12 mouse cellular contexts compared by ENCODE assay signal in genomic region chr17:7874776-7875531, GRCm38 (mm10). TPM values are rescaled to one million over a fixed set of nuclear protein-coding genes. Genes with fewer than 3 reads are reported as not detected.
DNase-seq lines count a peak whose midpoint lies in the region; ATAC-seq and TF ChIP-seq lines count a peak whose summit lies in the region.
"Had no signal": no experiment of that assay in that cellular context is flagged by ENCODE, and none has a peak within 500 bp of the region (broad histone marks: within the 10 kb centered on the region; RNA-seq: fewer than 3 reads in every experiment).

No protein-coding gene starts in this region.

- H3K4me3 ChIP-seq in kidney, embryonic 15.5 days (replicated peaks): no peak overlapping the region
- H3K4me3 ChIP-seq in CH12.LX (replicated peaks in 1 of 3; ENCODE audit: low read depth in 2 of 3, low read length in 2 of 3, poor library complexity in 1 of 3): peak overlapping the region in 2 of 3 experiments; percentile 26 to 46
- H3K4me3 ChIP-seq in limb, embryonic 10.5 days: no peak overlapping the region
- H3K4me3 ChIP-seq in thymus, adult 2 months (ENCODE audit: control insufficient read depth, insufficient read depth, low read length): peak overlapping the region; percentile 23
- H3K4me3 ChIP-seq: embryonic facial prominence, embryonic 12.5 days; heart, embryonic 12.5 days had no signal

- peak overlapping the region; percentile 64 for H3K27ac ChIP-seq in kidney, embryonic 15.5 days
- H3K27ac ChIP-seq in CH12.LX (ENCODE audit: insufficient read depth, low read depth): peak overlapping the region; percentile 70
- H3K27ac ChIP-seq in limb, embryonic 10.5 days: peak overlapping the region; percentile 61; the same call in 1 of the 2 replicates
- H3K27ac ChIP-seq in thymus, adult 2 months (ENCODE audit: control insufficient read depth, insufficient read depth, low read length): peak overlapping the region; percentile 38

- DNase-seq in kidney, postnatal 14 days: no peak
- DNase-seq in CH12.LX (ENCODE audit: extremely low read depth): peak; percentile 73
- DNase-seq in limb, embryonic 10.5 days (ENCODE audit: low spot score): no peak
- DNase-seq in thymus, adult 2 months: peak; percentile 49
- no peak for DNase-seq in right cerebral cortex, postnatal 4 days
- no peak for DNase-seq in right cerebral cortex, postnatal 36 days (ENCODE audit: low spot score in 2 of 2)
- DNase-seq in kidney, postnatal 4 days: no peak
- DNase-seq: cerebellum, adult 18-20 months had no signal

- ATAC-seq in kidney, embryonic 15.5 days (replicated peaks; ENCODE audit: low FRiP score): no peak
- ATAC-seq: Patski had no signal

- no peak overlapping the region for H3K4me2 ChIP-seq in kidney, embryonic 15.5 days
- peak overlapping the region; percentile 74 for H3K4me2 ChIP-seq in CH12.LX (ENCODE audit: insufficient read depth, low read depth, poor library complexity, severe bottlenecking)
- H3K4me2 ChIP-seq: embryonic facial prominence, embryonic 12.5 days; heart, embryonic 12.5 days had no signal

- H3K9ac ChIP-seq in kidney, embryonic 15.5 days: no peak overlapping the region
- H3K9ac ChIP-seq in CH12.LX (ENCODE audit: insufficient read depth, low read depth): peak overlapping the region; percentile 7; the same call in 1 of the 2 replicates
- H3K9ac ChIP-seq: embryonic facial prominence, embryonic 12.5 days; heart, embryonic 12.5 days had no signal

- TF ChIP-seq CTCF in CH12.LX (conservative IDR thresholded peaks at IDR 0.05 in 1 of 2, IDR thresholded peaks at IDR 0.05 in 1 of 2; ENCODE audit: low read depth in 2 of 2, low read length in 2 of 2): no peak
- no peak for TF ChIP-seq CTCF in thymus, adult 2 months (IDR thresholded peaks at IDR 0.05; ENCODE audit: borderline replicate concordance, control insufficient read depth, extremely low read depth, insufficient read depth, low read length, poor library complexity)

- in situ Hi-C loops in CH12.LX (cut with MboI; ENCODE audit: low pct_ligation_motif_present, low pct_unique_long_range_greater_than_20kb, low sequenced_read_pairs): no loop called here

- peak; percentile 27; the same call in 1 of the 2 replicates for TF ChIP-seq POLR2A in CH12.LX (IDR thresholded peaks at IDR 0.05; ENCODE audit: low read depth, low read length)
- no peak for TF ChIP-seq POLR2A in thymus, adult 2 months (IDR thresholded peaks at IDR 0.05; ENCODE audit: control insufficient read depth, extremely low read depth, insufficient read depth, low read length, poor library complexity)

- peaks cover 27% of the 10 kb centered on the region for H3K4me1 ChIP-seq in kidney, embryonic 15.5 days
- peaks cover 32 to 90% of the 10 kb centered on the region in 2 experiments for H3K4me1 ChIP-seq in CH12.LX (ENCODE audit: control insufficient read depth in 1 of 2, insufficient read depth in 2 of 2)
- H3K4me1 ChIP-seq in limb, embryonic 10.5 days: peaks cover 23% of the 10 kb centered on the region
- peaks cover 45% of the 10 kb centered on the region for H3K4me1 ChIP-seq in thymus, adult 2 months (replicated peaks; ENCODE audit: control insufficient read depth, insufficient read depth, low read length)

- no peaks in the 10 kb centered on the region for H3K9me3 ChIP-seq in kidney, embryonic 15.5 days (replicated peaks)
- peaks cover 12% of the 10 kb centered on the region for H3K9me3 ChIP-seq in CH12.LX (replicated peaks; ENCODE audit: low read length)
- no peaks in the 10 kb centered on the region for H3K9me3 ChIP-seq in limb, embryonic 10.5 days (replicated peaks)
- H3K9me3 ChIP-seq: embryonic facial prominence, embryonic 12.5 days; heart, embryonic 12.5 days had no signal

- H3K36me3 ChIP-seq in kidney, embryonic 15.5 days: no peaks in the 10 kb centered on the region
- H3K36me3 ChIP-seq in CH12.LX (replicated peaks in 1 of 2; ENCODE audit: control insufficient read depth in 1 of 2, insufficient read depth in 1 of 2, low read length in 1 of 2): no peaks in the 10 kb centered on the region
- no peaks in the 10 kb centered on the region for H3K36me3 ChIP-seq in limb, embryonic 10.5 days
- H3K36me3 ChIP-seq in thymus, adult 2 months (ENCODE audit: control insufficient read depth, insufficient read depth, low read length): no peaks in the 10 kb centered on the region
- H3K36me3 ChIP-seq: embryonic facial prominence, embryonic 12.5 days; heart, embryonic 12.5 days had no signal

- no peaks in the 10 kb centered on the region for H3K79me2 ChIP-seq in CH12.LX (replicated peaks; ENCODE audit: control insufficient read depth, extremely low read depth, insufficient read depth, poor library complexity, severe bottlenecking)

- H3K27me3 ChIP-seq in kidney, embryonic 15.5 days: peaks cover 2% of the 10 kb centered on the region; the same call in 1 of the 2 replicates
- H3K27me3 ChIP-seq in CH12.LX (replicated peaks): no peaks in the 10 kb centered on the region
- H3K27me3 ChIP-seq in limb, embryonic 10.5 days (ENCODE audit: low read depth, poor library complexity, severe bottlenecking): no peaks in the 10 kb centered on the region
- no peaks in the 10 kb centered on the region for H3K27me3 ChIP-seq in thymus, adult 2 months (ENCODE audit: control insufficient read depth, insufficient read depth, low read length)
- H3K27me3 ChIP-seq: embryonic facial prominence, embryonic 12.5 days; Patski had no signal

- TF ChIP-seq RAD21 in CH12.LX (IDR thresholded peaks at IDR 0.05; ENCODE audit: low read depth, low read length): no peak

- peak; percentile 10; the same call in 1 of the 2 replicates for TF ChIP-seq EP300 in CH12.LX (IDR thresholded peaks at IDR 0.05; ENCODE audit: low read length)

- dilution Hi-C loops in CH12.LX (cut with MboI; ENCODE audit: extremely low pct_ligation_motif_present, extremely low pct_unique_long_range_greater_than_20kb, low sequenced_read_pairs): no loop called here

- 83% methylated on average over 21 of the region's 21 CpGs for WGBS in kidney, embryonic 15.5 days
- WGBS in limb, embryonic 10.5 days: 87% methylated on average over 21 of the region's 21 CpGs
- 10% methylated on average over 21 of the region's 21 CpGs for WGBS in thymus, adult 2 months

TF ChIP-seq in CH12.LX, 34 proteins besides CTCF, POLR2A, EP300 and RAD21 (continues in another document):
- TF ChIP-seq UBTF (IDR thresholded peaks at IDR 0.05; ENCODE audit: low read depth, low read length) (no peak), JUND (conservative IDR thresholded peaks at IDR 0.05; ENCODE audit: low read depth, low read length) (no peak), MXI1 (IDR thresholded peaks at IDR 0.05; ENCODE audit: low read depth, low read length) (0 out of 2 replicates have a peak, but pooled peaks have one; percentile 49), ZNF384 (IDR thresholded peaks at IDR 0.05; ENCODE audit: low read depth, low read length) (no peak), HCFC1 (IDR thresholded peaks at IDR 0.05; ENCODE audit: low read depth, low read length) (no peak), E2F4 (IDR thresholded peaks at IDR 0.05; ENCODE audit: insufficient replicate concordance, low read depth, low read length) (no peak), ZMIZ1 (IDR thresholded peaks at IDR 0.05; ENCODE audit: low read depth, low read length) (no peak), PAX5 (IDR thresholded peaks at IDR 0.05; ENCODE audit: low read length) (no peak), KAT2A (IDR thresholded peaks at IDR 0.05; ENCODE audit: insufficient replicate concordance, low read length) (no peak), TCF12 (IDR thresholded peaks at IDR 0.05; ENCODE audit: low read depth, low read length) (peak; percentile 8), MAX (IDR thresholded peaks at IDR 0.05; ENCODE audit: low read length) (peak; percentile 82), NRF1 (IDR thresholded peaks at IDR 0.05; ENCODE audit: low read depth, low read length) (no peak), IRF4 (IDR thresholded peaks at IDR 0.05; ENCODE audit: low read depth, low read length) (no peak), POLR2AphosphoS2 (IDR thresholded peaks at IDR 0.05; ENCODE audit: low read depth, low read length) (no peak), CHD1 (IDR thresholded peaks at IDR 0.05; ENCODE audit: low read depth, low read length) (no peak), GABPA (IDR thresholded peaks at IDR 0.05; ENCODE audit: insufficient replicate concordance, low read depth, low read length) (no peak), RCOR1 (conservative IDR thresholded peaks at IDR 0.05; ENCODE audit: low read depth, low read length) (no peak), BHLHE40 (IDR thresholded peaks at IDR 0.05; ENCODE audit: low read depth, low read length) (peak; percentile 88), USF1 (IDR thresholded peaks at IDR 0.05; ENCODE audit: low read depth, low read length) (no peak), ZC3H11A (IDR thresholded peaks at IDR 0.05; ENCODE audit: low read depth, low read length) (no peak), SIN3A (IDR thresholded peaks at IDR 0.05; ENCODE audit: low read length) (no peak; the same call in 1 of the 2 replicates), ELF1 (IDR thresholded peaks at IDR 0.05; ENCODE audit: low read depth, low read length) (no peak), ZKSCAN1 (IDR thresholded peaks at IDR 0.05; ENCODE audit: borderline replicate concordance, low read depth, low read length) (no peak), MEF2A (IDR thresholded peaks at IDR 0.05; ENCODE audit: borderline replicate concordance, low read depth, low read length) (peak; percentile 61; the same call in 1 of the 2 replicates), ETS1 (conservative IDR thresholded peaks at IDR 0.05; ENCODE audit: low read depth, low read length) (peak; percentile 88), MAFK (IDR thresholded peaks at IDR 0.05; ENCODE audit: insufficient replicate concordance, low read length) (0 out of 2 replicates have a peak, but pooled peaks have one; percentile 9), TBP (conservative IDR thresholded peaks at IDR 0.05; ENCODE audit: low read depth, low read length) (peak; percentile 54; the same call in 1 of the 2 replicates)

RNA-seq across cellular contexts. Expression of gene Fndc1, which starts 47.9 kb away (rescaled TPM):
- polyA plus RNA-seq in kidney, embryonic 15.5 days (2015; fragmentation: Nextera tagmentation; extraction: Ambion mirVana): 3.0 and 3.1 TPM in 2 replicates
- 0.17 and 0.25 TPM in 2 replicates for total RNA-seq in CH12.LX (2012; rRNA removed)
- 0.05 and 0.34 TPM in 2 replicates for total RNA-seq in CH12.LX (2014; rRNA removed)
- polyA plus RNA-seq in CH12.LX (2012; ENCODE audit: insufficient read length, low read depth): 0.14 TPM in 1 of 2 replicates, not detected in the other
- polyA plus RNA-seq in limb, embryonic 10.5 days (2016; fragmentation: Nextera tagmentation; extraction: Ambion mirVana): 0.30 and 0.55 TPM in 2 replicates
- 3.4 and 4.6 TPM in 2 replicates for polyA plus RNA-seq in thymus, adult 2 months (2012; rRNA removed)

RNA-seq across cellular contexts. Expression of gene Tagap, which starts 50.8 kb away (rescaled TPM):
- polyA plus RNA-seq in kidney, embryonic 15.5 days (2015; fragmentation: Nextera tagmentation; extraction: Ambion mirVana): 0.51 and 0.84 TPM in 2 replicates
- total RNA-seq in CH12.LX (2012; rRNA removed): 16.3 and 16.4 TPM in 2 replicates
- 18.5 and 20.9 TPM in 2 replicates for total RNA-seq in CH12.LX (2014; rRNA removed)
- 12.9 and 14.2 TPM in 2 replicates for polyA plus RNA-seq in CH12.LX (2012; ENCODE audit: insufficient read length, low read depth)
- polyA plus RNA-seq in limb, embryonic 10.5 days (2016; fragmentation: Nextera tagmentation; extraction: Ambion mirVana): 0.19 and 0.26 TPM in 2 replicates
- polyA plus RNA-seq in thymus, adult 2 months (2012; rRNA removed): 8.9 and 9.0 TPM in 2 replicates

Comparison
In these comparisons a context has a peak if more than half of its experiments do, and no peak if none do; other contexts are left out.
1. H3K4me3 ChIP-seq: peak in CH12.LX (2 of 3) and thymus, adult 2 months (single experiment); none in kidney, embryonic 15.5 days (single experiment) and limb, embryonic 10.5 days (single experiment).
2. DNase-seq: peak in CH12.LX (single experiment) and thymus, adult 2 months (single experiment); none in kidney, postnatal 14 days (single experiment), limb, embryonic 10.5 days (single experiment), right cerebral cortex, postnatal 4 days (single experiment), right cerebral cortex, postnatal 36 days (0 of 2) and kidney, postnatal 4 days (0 of 2).
3. Peak in every context shown above with its lines, with median percentiles within 50 percentile points of each other: H3K27ac ChIP-seq.